Mouse (Mus musculus): ENCODE measurements at regions not wholly inside any gene's neighbourhood (a gene's known extent, or its start where the extent isn't known, plus 50 kb on each side); places are given as distances from the start of the nearest gene placed in this dataset.

- no peak for TF ChIP-seq CTCF (IDR thresholded peaks at IDR 0.05; ENCODE audit: borderline replicate concordance, insufficient read depth, low read length)
- no peak for TF ChIP-seq POLR2A (IDR thresholded peaks at IDR 0.05; ENCODE audit: low read depth, low read length)
Measured at GRCm38 (mm10) chr12:73491370-73491769, 54.8 kb downstream of the Tmem30b start.

Measured in embryonic fibroblast, embryonic 13.5 days (primary cell).